Mouse (Mus musculus) 3134 (cell line): Measurements from ENCODE around the gene Zfp975.
"Not testable (repeated sequence)": the region's sequence is repeated elsewhere in the genome, so short reads cannot be mapped to it uniquely, and the experiment has no call there.

Experiments used
- DNase-seq: peaks from one replicate; pipeline ENCODE4 v3.0.0-alpha.2; 2011; ENCODE audit warnings: low spot score; ENCODE audit not compliant: insufficient read length; ENCODE audit errors: extremely low read depth

Zfp975 gene

DNA sequence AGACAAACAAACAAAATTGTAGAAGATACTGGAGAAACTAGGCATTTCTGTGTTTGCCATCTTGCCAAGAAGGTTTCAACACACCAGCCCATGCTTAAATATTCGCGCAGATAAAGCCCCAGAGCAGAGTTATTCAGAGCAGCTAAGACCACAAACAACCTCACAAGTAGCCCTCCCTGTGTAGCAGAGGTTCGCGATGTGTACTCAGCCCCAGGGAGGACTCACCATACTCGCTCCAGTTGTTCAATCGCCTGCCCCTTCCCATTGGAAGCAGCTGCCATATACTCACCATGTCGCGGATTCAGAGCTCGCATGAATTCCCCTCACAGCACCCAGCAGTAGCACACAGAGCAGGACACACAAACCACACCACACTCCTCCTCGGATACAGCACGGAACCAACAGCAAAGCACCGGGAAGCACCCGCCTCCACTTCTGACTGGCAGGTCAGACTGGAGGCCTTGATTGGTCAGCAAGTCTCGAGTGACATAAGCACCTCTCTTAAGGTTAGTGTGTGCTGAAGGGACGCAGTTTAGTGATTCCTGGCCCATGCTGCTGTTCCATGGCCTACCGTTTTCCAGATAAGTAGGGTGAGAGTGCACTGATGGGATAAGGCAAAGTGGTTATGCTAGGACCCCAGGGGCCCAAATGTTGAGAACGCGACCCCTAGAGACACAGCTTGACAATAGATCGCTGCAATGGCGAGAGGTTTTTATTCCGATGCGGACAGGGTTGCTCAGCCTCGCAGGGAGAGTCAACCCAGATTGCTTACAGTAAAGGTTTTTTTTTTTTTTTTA is at the start of gene Zfp975:
Zfp975 (minus strand) TSS at position 381 of the 797 bp plus-strand sequence.
- peak; percentile 77 for DNase-seq

DNA sequence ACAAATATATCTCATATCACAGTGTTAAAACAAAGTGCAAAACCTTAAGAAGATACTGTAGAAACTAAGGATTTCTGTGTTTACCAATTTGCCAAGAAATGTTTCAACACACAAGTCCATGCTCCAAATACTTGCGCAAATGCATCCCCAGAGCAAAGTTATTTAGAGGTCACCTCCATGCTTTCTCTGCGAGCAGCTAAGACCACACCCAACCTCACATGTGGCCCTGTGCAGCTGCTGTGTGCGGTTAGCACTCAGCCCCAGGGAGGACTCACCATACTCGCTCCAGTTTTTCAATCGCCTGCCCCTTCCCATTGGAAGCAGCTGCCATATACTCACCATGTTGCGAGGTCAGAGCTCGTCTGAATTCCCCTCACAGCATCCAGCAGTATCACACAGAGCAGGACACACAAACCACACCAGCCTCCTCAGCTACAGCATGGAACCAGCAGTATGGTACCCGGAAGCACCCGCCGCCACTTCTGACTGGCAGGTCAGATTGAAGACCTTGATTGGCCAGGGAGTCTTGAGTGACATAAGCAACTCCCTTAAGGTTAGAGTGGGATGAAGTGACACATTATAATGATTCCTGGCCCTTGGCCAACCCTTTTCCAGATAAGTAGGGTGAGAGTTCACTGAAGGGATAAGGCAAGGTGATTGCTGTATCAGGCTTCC is 46.1 kb upstream of the Zfp975 start:
- peak; percentile 1 for DNase-seq

DNA sequence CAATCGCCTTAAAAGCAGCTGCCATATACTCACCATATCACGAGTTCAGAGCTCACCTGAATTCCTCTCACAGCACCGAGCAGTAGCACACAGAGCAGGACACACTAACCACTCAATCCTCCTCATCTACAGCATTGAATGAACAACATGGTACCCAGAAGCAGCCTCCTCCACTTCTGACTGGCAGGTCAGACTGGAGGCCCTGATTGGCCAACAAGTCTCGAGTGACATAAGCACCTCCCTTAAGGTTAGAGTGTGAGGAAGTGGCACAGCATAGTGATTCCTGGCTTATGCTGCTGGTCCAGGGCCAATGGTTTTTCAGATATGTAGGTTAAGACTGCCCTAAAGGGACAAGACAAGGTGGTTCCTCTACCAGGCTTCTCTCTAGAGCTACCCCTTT is 34.4 kb upstream of the Zfp975 start, which contains the start of gene Gm17067:
Gm17067 (minus strand) TSS at position 101 of the 400 bp plus-strand sequence.
- not testable (repeated sequence) for DNase-seq

DNA sequence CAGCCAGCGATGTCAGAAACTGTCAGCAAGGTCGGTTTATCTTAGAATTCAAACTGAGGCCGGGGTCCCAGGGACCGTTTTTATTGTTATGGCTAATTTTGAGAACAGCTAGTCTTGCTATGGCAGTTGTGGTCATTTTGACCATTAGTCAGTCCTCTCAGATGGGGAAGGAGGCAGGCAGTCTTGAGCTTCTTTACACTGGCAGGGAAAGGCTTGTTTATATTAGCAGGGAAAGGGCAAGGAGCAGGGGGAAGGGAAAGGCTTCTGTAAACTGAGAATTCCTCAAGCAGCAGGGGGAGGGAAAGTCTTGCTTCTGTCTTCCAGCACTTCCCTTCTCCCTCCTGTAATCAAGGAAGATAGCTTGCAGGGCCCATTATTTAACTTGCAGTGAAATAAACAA is 709 bp upstream of the Zfp975 start:
- peak; percentile 1 for DNase-seq

DNA sequence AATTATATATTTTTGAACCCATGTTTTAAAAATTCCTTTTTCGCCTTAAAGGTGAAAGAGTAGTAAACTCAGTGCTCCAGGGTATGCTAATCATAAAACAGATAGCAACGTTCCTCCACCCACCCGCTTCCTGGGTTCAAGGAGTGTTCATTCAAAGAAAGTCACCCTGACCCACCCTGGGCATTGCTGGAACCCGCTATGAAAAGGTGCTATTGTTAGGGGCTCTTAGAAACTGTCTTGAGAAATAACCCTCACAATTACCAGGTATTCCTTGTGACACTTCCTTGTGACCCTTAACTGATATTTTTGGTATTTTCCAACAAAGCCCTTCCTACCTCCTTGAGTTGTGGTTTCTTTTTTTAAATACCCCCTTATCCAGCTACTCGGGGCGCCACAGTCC is 12.5 kb downstream of the Zfp975 start:
- not testable (repeated sequence) for DNase-seq

DNA sequence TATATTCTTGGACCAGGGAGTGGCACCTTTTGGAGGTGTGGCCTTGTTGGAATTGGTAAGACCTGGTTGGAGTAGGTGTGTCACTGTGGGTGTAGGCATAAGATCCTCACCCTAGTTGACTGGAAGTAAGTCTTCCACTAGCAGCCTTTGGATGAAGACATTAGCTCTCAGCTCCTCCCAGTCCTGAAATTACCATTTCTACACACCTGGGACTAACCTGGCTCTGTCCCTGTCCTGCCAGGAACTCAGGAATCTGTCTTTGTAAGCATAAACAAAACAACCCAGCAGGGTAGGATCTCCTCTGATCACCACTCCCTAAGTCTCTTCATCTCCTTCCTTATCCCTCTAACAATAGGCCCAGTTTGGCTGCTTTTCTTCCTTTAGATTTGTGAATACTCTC is 12.9 kb downstream of the Zfp975 start:
- not testable (repeated sequence) for DNase-seq

DNA sequence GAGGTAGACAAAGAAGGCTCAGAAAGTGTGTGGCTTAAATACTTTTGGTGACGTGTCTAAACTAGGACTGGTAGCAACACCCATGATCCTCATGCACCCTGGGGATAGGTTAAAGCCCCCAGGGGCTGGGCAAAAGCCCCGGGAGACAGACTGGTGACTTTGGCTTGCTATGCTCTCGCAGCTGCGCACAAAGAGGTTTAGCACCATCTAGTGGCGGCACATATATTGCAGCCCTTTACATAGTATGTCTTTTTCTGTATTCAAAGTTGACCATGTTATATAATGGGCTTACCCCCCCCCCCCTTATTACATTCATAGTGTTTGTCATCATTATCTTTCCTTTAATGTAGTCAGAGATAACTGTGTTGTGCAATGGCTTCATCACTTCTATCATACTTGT is 32.4 kb downstream of the Zfp975 start:
- DNase-seq = not testable (repeated sequence)

DNA sequence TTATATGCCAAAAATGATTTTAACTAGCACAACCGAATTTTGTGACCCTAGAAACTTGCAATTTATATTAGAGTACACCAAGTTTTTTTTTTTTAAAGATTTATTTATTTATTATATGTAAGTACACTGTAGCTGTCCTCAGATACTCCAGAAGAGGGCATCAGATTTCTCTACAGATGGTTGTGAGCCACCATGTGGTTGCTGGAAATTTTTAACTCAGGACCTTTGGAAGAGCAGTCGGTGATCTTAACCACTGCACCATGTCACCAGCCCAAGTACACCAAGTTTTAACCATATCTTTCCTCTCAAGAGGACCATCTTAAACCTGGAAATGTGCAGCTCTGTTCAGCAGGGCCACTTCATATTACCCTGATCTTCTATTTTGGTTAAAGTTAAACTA is 37.3 kb downstream of the Zfp975 start:
- DNase-seq = not testable (repeated sequence)

DNA sequence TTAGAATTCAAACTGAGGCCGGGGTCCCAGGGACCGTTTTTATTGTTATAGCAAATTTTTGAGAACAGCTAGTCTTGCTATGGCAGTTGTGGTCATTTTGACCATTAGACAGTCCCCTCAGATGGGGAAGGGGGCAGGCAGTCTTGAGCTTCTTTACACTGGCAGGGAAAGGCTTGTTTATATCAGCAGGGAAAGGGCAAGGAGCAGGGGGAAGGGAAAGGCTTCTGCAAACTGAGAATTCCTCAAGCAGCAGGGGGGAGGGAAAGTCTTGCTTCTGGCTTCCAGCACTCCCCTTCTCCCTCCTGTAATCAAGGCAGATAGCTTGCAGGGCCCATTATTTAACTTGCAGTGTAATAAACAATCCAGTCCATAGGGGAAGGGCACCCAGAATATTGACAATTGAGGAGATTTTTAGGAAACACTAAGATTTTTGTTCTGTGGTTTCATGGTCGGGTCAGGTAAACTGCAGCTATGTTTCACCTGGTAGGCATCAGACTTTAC is 49.4 kb downstream of the Zfp975 start:
- not testable (repeated sequence) for DNase-seq

DNA sequence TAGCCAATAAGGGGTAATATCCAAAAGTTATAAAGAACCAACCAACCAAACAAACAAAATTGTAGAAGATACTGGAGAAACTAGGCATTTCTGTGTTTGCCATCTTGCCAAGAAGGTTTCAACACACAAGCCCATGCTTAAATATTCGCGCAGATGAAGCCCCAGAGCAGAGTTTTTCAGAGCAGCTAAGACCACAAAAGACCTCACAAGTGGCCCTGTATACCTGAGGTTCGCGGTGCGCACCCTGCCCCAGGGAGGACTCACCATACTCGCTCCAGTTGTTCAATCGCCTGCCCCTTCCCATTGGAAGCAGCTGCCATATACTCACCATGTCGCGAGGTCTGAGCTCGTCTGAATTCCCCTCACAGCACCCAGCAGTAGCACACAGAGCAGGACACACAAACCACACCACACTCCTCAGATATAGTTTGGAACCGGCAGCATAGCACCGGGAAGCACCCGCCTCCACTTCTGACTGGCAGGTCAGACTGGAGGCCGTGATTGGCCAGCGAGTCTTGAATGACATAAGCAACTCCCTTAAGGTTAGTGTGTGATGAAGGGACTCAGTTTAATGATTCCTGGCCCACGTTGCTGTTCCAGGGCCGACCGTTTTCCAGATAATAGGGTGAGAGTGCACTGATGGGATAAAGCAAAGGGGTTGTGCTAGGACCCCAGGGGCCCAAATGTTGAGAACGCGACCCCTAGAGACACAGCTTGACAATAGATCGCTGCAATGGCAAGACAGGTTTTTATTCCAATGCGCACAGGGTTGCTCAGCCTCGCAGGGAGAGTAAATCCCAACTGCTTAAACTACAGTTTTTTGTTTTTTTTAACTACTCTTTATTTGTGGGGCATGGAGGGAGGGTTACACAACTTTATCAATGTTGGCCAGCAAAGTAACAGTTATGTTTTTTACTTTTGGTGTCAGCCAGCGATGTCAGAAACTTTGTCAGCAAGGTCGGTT is 50.1 kb downstream of the Zfp975 start, which contains the start of gene Zfp976:
Zfp976 (minus strand) TSS at position 437 of the 964 bp plus-strand sequence.
- peak; percentile 68 for DNase-seq

DNA sequence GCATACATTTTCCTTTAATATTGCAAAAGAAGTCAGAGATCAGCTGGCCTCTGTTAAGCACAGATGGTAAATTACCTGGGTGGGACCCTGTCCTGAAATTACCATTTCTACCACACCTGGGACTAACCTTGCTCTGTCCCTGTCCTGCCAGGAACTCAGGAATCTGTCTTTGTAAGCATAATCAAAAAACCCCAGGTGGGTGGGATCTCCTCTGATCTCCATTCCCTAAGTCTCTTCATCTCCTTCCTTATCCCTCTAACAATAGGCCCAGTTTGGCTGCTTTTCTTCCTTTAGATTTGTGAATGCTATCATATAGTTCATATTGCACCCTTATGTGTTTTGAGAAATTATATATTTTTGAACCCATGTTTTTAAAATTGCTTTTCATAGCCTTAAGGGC is 61.5 kb downstream of the Zfp975 start:
- DNase-seq = not testable (repeated sequence)
